Mouse (Mus musculus) intestine, postnatal 0 days (tissue): ENCODE measurements around the gene Fam32a. TPM values are rescaled to one million over a fixed set of nuclear protein-coding genes. Genes with fewer than 3 reads are reported as not detected.
A peak's percentile ranks its signal among the peaks of the same experiment; 100 is the strongest.

Experiments
- ATAC-seq: fragments of 200-750 bp; cut with Nextera tagmentation; 2 replicates; pipeline ENCODE4 v1.8.0; 2017; ENCODE audit warnings: mild to moderate bottlenecking, moderate TSS enrichment, moderate library complexity
- H3K27ac ChIP-seq: fragments of 300-500 bp; sonication (generic); 2 replicates; pipeline ENCODE4 v1.5.1; 2014; ENCODE audit warnings: mild to moderate bottlenecking, low read depth, low read length, moderate library complexity
- H3K27me3 ChIP-seq: fragments of 300-500 bp; sonication (generic); replicated peaks from 2 replicates; pipeline ENCODE4 v1.6.1; 2014; ENCODE audit warnings: low read length, mixed read lengths; ENCODE audit not compliant: control insufficient read depth, insufficient read depth
- H3K36me3 ChIP-seq: fragments of 300-500 bp; sonication (generic); 2 replicates; pipeline ENCODE4 v1.6.1; 2014; ENCODE audit warnings: mild to moderate bottlenecking, moderate library complexity; ENCODE audit not compliant: control insufficient read depth, insufficient read depth
- H3K4me1 ChIP-seq: fragments of 300-500 bp; sonication (generic); replicated peaks from 2 replicates; pipeline ENCODE4 v1.6.1; 2014; ENCODE audit warnings: antibody characterized with exemption, low read length, mixed read lengths; ENCODE audit not compliant: control insufficient read depth, insufficient read depth
- H3K4me2 ChIP-seq: fragments of 300-500 bp; sonication (generic); replicated peaks from 2 replicates; pipeline ENCODE4 v1.6.1; 2014; ENCODE audit warnings: low read depth, mild to moderate bottlenecking, moderate library complexity
- H3K4me3 ChIP-seq: fragments of 300-500 bp; sonication (generic); 2 replicates; pipeline ENCODE4 v1.5.1; 2014; ENCODE audit warnings: low read depth, low read length
- H3K9ac ChIP-seq: fragments of 300-500 bp; sonication (generic); 2 replicates; pipeline ENCODE4 v1.6.1; 2014; ENCODE audit warnings: mild to moderate bottlenecking, low read depth, low read length
- H3K9me3 ChIP-seq: fragments of 300-500 bp; sonication (generic); 2 replicates; pipeline ENCODE4 v1.6.1; 2016; ENCODE audit warnings: mixed run types; ENCODE audit not compliant: control insufficient read depth
- CTCF ChIP-seq: sonication (generic); IDR thresholded peaks from 2 replicates; pipeline ENCODE4 v1.5.1; 2016; ENCODE audit warnings: low read depth, mild to moderate bottlenecking, control low read depth, antibody characterized with exemption, moderate library complexity
- WGBS: fragments of 180-500 bp; shearing (Covaris S2); extraction: QIAGEN DNeasy Blood & Tissue Kit; methylation state at CpG from one replicate; pipeline ENCODE4 v1.1.7; 2014; 5-methylcytosine and 5-hydroxymethylcytosine counted together
- polyA plus RNA-seq: library from polyadenylated mRNA; unstranded; fragments of >200 nt; fragmentation: Nextera tagmentation; extraction: Ambion mirVana; gene quantifications from 2 replicates; pipeline ENCODE4 v1.2.1, GENCODE M21; 2015

Fam32a gene
- polyA plus RNA-seq, 1 experiment from 2014 or later = 54.3 TPM

GRCm38 (mm10) chr8:72211846-72212245, 7.7 kb upstream of the Fam32a start:
- Histone ChIP-seq H3K27me3 (no peaks in the 10 kb centered on the region), H3K4me3 (no peak overlapping the region), H3K4me1 (peaks cover 3% of the 10 kb centered on the region; the same call in 1 of the 2 replicates), H3K36me3 (no peaks in the 10 kb centered on the region), H3K27ac (no peak overlapping the region), H3K9me3 (no peaks in the 10 kb centered on the region), H3K4me2 (no peak overlapping the region), H3K9ac (no peak overlapping the region)
- 55% methylated on average over 1 of the region's 1 CpGs for WGBS
- ATAC-seq = no peak
- TF ChIP-seq CTCF = no peak

DNA sequence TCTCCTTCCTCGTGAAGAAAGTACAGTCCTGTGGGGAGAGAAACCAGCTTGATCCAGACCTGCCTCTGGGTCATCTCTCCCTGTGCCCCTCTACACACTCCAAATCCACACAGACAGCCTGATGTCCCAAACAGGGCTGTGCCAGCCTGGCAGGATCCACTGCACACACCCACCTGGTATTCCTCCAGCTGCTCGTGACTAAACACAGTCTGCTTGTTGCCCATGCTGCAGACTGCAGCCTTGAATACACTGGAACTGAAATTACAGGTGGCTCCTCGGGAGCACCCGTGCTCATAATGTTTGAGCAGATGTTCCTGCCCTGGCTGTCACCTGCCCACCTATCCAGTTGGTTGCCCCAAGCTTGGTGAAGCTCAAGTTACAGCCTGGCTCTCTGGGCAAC, 6.8 kb upstream of the Fam32a start, which contains the start of gene Cib3:
Gene Cib3 (minus strand): TSS at position 87 of the 400 bp plus-strand sequence.
- no peaks in the 10 kb centered on the region for H3K36me3 ChIP-seq
- H3K9ac ChIP-seq = no peak within 1 kb of the TSS
- no peaks in the 10 kb centered on the region for H3K27me3 ChIP-seq
- no peak for TF ChIP-seq CTCF
- H3K4me3 ChIP-seq = no peak within 1 kb of the TSS
- H3K4me1 ChIP-seq = peaks cover 3% of the 10 kb centered on the region; the same call in 1 of the 2 replicates
- H3K4me2 ChIP-seq = no peak within 1 kb of the TSS
- no peak within 1 kb of the TSS for H3K27ac ChIP-seq
- no peaks in the 10 kb centered on the region for H3K9me3 ChIP-seq
- no peak for ATAC-seq
- WGBS = 53% methylated on average over 4 of the region's 4 CpGs

DNA sequence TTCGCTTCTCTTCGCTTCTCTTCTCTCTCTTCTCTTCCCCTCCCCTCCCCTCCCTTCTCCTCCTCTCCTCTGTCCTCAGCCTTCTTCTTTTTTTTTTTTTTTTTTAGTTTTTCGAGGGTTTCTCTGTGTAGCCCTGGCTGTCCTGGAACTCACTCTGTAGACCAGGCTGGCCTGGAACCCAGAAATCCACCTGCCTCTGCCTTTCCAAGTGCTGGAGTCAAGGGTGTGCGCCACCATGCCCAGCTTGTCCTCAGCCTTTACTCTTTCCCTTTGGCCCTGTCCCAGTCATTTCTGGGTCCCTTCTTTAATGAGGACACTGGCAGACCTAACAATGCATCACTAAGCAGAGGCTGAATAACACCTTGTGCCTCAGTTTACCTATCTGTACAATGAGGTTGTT, 6.0 kb upstream of the Fam32a start, which contains the start of gene Gm11034:
Gene Gm11034 (minus strand): TSS at position 101 of the 400 bp plus-strand sequence.
- Histone ChIP-seq H3K4me1 (peaks cover 3% of the 10 kb centered on the region; the same call in 1 of the 2 replicates), H3K36me3 (no peaks in the 10 kb centered on the region), H3K9ac (no peak within 1 kb of the TSS), H3K4me3 (no peak within 1 kb of the TSS), H3K27ac (no peak within 1 kb of the TSS), H3K27me3 (no peaks in the 10 kb centered on the region), H3K9me3 (no peaks in the 10 kb centered on the region), H3K4me2 (no peak within 1 kb of the TSS)
- no peak for TF ChIP-seq CTCF
- ATAC-seq = no peak
- WGBS = 67% methylated on average over 4 of the region's 4 CpGs

GRCm38 (mm10) chr8:72215060-72215459, 4.5 kb upstream of the Fam32a start:
- TF ChIP-seq CTCF = peak; percentile 94
- Histone ChIP-seq H3K27me3 (no peaks in the 10 kb centered on the region), H3K4me2 (no peak overlapping the region), H3K9me3 (no peaks in the 10 kb centered on the region), H3K9ac (no peak overlapping the region), H3K4me3 (no peak overlapping the region), H3K27ac (no peak overlapping the region), H3K4me1 (peaks cover 3% of the 10 kb centered on the region; the same call in 1 of the 2 replicates), H3K36me3 (no peaks in the 10 kb centered on the region)
- WGBS = 32% methylated on average over 2 of the region's 2 CpGs
- ATAC-seq = no peak

DNA sequence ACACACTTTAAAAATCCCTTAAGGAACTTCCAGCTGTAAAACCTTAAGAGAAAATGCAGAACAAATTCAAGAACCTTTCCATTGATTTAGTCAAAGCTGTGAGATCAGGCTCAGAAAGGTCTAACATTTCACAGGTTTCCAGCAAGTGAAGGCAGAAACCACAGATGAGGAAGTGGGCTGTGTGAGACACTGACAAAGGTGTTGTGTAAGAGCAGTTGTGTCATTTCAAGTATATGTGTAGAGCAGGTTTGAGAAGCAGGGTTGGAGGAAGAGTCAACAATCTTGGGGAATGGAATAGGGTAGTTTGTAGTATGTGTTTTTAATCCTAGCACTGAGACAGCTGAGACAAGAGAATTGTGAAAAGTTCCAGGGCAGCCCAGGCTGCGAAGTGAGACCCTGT, 3.7 kb upstream of the Fam32a start:
- Histone ChIP-seq H3K36me3 (no peaks in the 10 kb centered on the region), H3K4me2 (no peak overlapping the region), H3K9ac (no peak overlapping the region), H3K27ac (no peak overlapping the region), H3K27me3 (no peaks in the 10 kb centered on the region), H3K4me3 (no peak overlapping the region), H3K9me3 (no peaks in the 10 kb centered on the region), H3K4me1 (no peaks in the 10 kb centered on the region; the same call in 1 of the 2 replicates)
- no peak for TF ChIP-seq CTCF
- 43% methylated on average over 1 of the region's 1 CpGs for WGBS
- no peak for ATAC-seq

GRCm38 (mm10) chr8:72218781-72219540, 569 bp upstream of the Fam32a start:
- H3K4me3 ChIP-seq = peak overlapping the region; percentile 70

More at GRCm38 (mm10) chr8:72218781-72219540, 569 bp upstream of the Fam32a start:
- ATAC-seq = peak; percentile 18; the same call in 1 of the 2 replicates
- Histone ChIP-seq H3K4me2 (peak overlapping the region; percentile 84), H3K9me3 (no peaks in the 10 kb centered on the region), H3K4me1 (0 out of 2 replicates have a peak, but pooled peaks cover 3% of the 10 kb centered on the region), H3K36me3 (peaks cover 19% of the 10 kb centered on the region), H3K9ac (peak overlapping the region; percentile 77; the same call in 1 of the 2 replicates), H3K27me3 (no peaks in the 10 kb centered on the region), H3K27ac (peak overlapping the region; percentile 78; the same call in 1 of the 2 replicates)
- no peak for TF ChIP-seq CTCF
- WGBS = 74% methylated on average over 9 of the region's 10 CpGs
